Mouse (Mus musculus) gastrocnemius, adult 2 months (tissue): ENCODE measurements around the gene Plxna2. TPM values are rescaled to one million over a fixed set of nuclear protein-coding genes. Genes with fewer than 3 reads are reported as not detected.
A peak's percentile ranks its signal among the peaks of the same experiment; 100 is the strongest.

Experiments
- DNase-seq: peaks from one replicate; pipeline ENCODE4 v3.0.0; 2022
- H3K27ac ChIP-seq: fragments of 200-600 bp; 2 replicates; pipeline ENCODE4 v1.8.1; 2022; ENCODE audit warnings: mild to moderate bottlenecking
- H3K4me3 ChIP-seq: fragments of 200-600 bp; 2 replicates; pipeline ENCODE4 v1.8.1; 2022; ENCODE audit warnings: mild to moderate bottlenecking, moderate library complexity
- CTCF ChIP-seq: fragments of 200-600 bp; IDR thresholded peaks from 2 replicates; pipeline ENCODE4 v1.8.1; 2022; ENCODE audit warnings: antibody characterized with exemption, mild to moderate bottlenecking, moderate library complexity
- intact Hi-C: fragments of 180-260 bp; cut with DNase I; formaldehyde crosslinking; loops from one replicate; pipeline ENCODE4 v1.15.1; 2025
- total RNA-seq, 2 experiments: library from RNA; stranded (reverse); gene quantifications; 2 replicates each; pipeline ENCODE4 v1.2.3; 2021

Gene Plxna2
- total RNA-seq, 2 experiments from 2014 or later: 6.6 to 13.2 TPM

DNA sequence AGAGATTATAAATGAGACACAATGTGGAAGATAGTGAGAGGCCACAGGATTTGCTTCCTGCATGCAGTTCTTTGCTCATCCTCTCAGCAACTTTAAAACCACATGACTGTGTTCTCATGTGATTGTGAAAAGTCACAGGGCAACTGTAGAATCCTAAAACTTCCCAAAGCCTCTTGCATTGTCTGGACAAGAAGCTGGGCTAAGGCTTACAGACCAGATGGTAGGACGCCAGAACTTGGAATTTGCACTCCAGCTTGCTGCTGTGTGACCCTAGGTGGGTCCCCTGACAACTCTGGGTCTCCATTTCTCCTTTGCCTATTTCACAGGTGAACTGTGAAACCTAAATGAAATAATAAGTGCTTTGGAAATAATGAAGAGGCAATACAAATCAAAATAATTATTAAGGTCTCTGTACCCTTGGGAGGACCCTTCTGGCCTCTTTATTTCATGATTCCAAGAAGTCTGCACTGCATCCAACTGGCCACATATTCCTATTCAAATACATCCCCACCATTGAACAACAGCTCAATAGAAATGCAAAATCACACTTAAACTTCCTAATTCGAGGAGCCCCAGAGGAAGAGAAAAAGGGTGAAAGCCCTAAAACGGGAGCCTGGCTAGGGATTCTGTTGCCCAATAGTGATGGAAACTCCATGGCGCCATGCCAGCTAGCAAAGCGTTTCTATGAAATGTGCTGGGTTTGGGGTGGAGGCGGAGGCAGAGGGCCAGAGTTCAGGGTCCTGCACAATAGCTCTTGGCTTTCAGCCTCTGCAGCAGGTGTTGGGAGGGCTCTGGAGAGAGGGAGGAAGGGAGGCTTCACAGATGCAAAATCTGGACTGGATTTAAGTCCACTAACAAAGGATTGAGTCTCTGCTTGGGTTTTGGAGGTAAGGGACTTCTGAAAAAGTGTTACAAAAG lies 128.6 kb downstream of the Plxna2 start:
- intact Hi-C loops: no loop called here
- Histone ChIP-seq H3K27ac (peak overlapping the region; percentile 41; the same call in 1 of the 2 replicates), H3K4me3 (no peak overlapping the region)
- DNase-seq: peak; percentile 89
- TF ChIP-seq CTCF: no peak

DNA sequence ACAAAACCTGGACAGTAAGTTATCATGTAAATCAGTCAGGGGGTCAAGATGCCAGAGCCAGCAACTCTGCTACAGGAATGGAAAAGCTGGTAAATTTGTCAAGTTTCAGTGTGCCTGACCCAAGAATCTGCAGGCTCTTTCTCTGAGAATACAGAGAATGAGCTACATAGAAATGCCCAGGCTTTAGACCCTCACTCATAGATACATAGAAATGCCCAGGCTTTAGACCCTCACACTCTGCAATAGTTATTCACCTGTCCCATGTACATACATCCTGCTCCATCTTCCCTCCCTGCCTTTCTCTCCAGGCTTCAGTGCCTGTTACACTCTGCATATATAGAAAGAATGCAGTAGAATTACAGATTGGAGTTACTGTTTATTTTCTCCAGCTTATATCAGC lies 129.2 kb downstream of the Plxna2 start:
- intact Hi-C loops: no loop called here
- no peak overlapping the region for H3K4me3 ChIP-seq
- H3K27ac ChIP-seq: peak overlapping the region; percentile 36
- TF ChIP-seq CTCF: no peak
- no peak for DNase-seq

DNA sequence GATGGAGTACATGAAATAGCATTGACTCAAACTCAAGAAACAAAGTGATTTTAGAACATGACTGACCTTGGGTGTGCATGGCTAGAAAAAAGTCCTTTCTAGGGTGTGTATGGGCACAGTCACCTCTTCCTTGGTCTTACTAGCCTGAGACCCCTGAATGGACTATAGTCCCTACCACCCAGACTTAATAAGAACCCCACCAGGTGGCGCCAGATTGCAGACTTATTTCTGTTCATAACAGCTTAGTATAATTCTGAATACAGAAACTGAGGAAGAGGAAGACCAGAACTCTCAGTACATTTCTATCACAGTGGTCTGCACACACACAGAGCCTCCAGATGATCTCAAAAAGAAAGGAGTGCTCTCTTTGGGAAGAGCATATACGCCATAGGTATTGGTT lies 135.2 kb downstream of the Plxna2 start:
- H3K4me3 ChIP-seq: no peak overlapping the region
- TF ChIP-seq CTCF: peak; percentile 68
- intact Hi-C loops: loop anchor here (5.0 to 10.0 kb wide), 2 partner anchors 64 to 212 kb away; no protein-coding TSS in a partner anchor

DNA sequence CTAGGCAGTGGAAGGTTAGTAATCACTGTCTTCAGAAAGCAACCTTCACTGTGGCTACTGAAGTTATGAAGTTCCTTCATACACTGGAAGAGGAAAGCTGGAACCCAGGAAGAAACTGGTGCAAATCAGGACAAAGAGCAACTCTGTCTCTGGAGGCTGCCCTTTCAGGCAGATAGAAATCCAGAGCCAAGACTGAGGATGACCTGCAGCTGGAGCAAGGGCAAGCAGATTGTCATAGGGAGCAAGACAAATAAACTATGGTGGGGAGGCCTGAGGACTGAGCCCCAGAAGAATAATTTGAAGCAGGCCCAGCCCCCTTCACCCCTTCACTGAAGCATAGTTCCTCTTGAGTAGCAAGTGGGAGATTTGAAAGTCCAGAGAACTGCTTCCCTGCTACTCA lies 138.0 kb downstream of the Plxna2 start:
- intact Hi-C loops: loop anchor here (10.0 kb wide), 1 partner anchor 209 kb away; no protein-coding TSS in a partner anchor
- no peak overlapping the region for H3K4me3 ChIP-seq
- TF ChIP-seq CTCF: no peak
- H3K27ac ChIP-seq: peak overlapping the region; percentile 53; the same call in 1 of the 2 replicates
- peak; percentile 36 for DNase-seq

More for the DNA sequence above, 135.2 kb downstream of the Plxna2 start:
- no peak overlapping the region for H3K27ac ChIP-seq
- DNase-seq: peak; percentile 52

DNA sequence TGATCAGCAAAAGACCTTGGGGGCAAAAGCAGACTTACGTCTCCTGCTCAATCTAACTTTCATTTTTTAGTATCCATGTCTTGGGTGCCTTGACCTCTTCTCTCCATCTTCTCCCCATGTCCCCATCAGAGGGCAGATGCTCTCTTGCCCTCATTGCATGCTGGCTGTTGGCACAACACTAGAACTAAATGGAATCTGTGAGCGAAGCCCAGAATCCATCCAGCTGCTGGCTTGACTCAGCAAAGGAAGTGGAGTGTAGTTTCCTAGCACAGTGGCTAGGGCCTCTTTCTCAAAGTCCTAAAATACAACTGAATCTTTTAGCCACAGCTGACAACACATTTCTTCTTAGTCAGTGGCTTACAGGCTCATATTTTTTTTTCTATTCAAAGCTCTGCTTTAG lies 138.4 kb downstream of the Plxna2 start:
- intact Hi-C loops: loop anchor here (10.0 kb wide), 1 partner anchor 208 kb away; no protein-coding TSS in a partner anchor
- peak; percentile 33 for DNase-seq

DNA sequence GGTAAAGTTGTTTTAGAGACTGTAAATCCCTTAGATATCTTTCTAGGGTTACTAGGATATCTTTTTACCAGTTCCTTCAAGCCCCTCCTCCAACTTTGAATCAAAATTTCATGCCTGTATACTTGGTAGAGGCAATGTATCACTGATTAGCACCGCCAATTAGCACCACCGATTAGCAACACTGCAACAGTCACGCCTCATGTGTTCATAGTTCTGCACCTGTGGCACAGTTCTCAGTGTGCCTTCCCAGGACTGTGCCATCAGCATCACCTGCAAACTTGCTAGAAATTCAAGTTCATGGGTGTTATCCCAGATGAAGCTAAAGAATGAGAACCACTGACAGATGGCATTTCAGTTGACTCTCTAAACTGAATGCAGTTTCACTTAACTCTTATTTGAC lies 138.8 kb downstream of the Plxna2 start:
- DNase-seq: no peak
- Histone ChIP-seq H3K4me3 (no peak overlapping the region), H3K27ac (peak overlapping the region; percentile 53)
- TF ChIP-seq CTCF: no peak
- intact Hi-C loops: loop anchor here (10.0 kb wide), 1 partner anchor 208 kb away; no protein-coding TSS in a partner anchor

More for the DNA sequence above, 138.4 kb downstream of the Plxna2 start:
- no peak overlapping the region for H3K4me3 ChIP-seq
- no peak for TF ChIP-seq CTCF
- peak overlapping the region; percentile 53 for H3K27ac ChIP-seq

DNA sequence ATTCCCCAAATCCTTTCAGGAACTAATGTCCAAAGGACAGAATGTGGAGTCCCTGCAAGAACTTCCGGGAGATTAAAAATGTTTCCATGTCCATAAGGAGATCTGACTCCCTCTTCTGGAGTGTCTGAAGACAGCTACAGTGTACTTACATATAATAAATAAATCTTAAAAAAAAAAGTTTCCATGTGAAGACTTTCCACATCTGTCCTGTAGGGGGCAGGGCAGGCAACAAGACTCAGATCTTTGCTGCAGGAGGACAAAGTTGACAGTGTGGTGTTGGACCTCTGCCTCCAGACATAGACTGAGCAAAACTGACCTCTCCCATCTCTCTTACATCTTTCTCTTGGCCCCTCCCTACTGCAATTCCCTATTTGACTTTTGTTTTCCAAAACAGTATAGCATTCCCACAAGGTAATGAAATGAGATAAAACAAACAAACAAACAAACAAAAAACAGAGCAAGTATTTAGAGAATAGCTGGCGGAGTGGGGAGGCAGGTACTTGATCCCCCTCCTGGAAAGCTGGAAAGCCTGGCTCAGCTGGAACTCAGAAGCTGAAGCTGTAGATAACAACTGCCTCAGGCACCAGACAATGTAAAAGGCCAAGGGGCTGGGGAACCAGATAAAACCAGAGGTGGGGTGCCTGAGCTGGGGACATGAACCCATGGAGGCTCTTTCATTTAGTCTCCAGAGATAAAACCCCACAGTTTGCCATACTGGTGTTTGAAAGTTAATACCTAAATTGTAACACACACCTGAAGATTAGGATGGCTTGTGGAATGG lies 143.6 kb downstream of the Plxna2 start:
- Histone ChIP-seq H3K4me3 (no peak overlapping the region), H3K27ac (no peak overlapping the region)
- intact Hi-C loops: no loop called here
- TF ChIP-seq CTCF: peak; percentile 66
- no peak for DNase-seq

DNA sequence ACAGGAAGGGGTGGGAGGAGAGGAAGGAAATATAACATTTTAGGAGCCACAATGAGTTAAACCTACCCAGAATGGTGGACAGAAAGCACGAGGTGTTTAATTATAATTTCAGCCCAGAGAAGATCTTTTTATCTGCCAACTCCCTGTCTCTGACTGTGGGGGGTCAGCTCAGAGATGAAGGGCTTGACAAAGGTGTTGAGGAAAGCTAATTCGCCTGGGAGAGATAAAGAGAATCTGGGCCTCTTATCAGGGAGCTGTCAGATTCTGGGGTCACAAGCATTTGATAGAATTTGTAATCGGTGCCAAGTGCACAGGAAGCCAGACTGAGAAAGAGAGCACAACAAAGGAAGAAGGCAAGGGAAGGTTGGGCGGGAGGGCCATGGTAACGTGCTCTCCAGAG lies 144.9 kb downstream of the Plxna2 start:
- no peak for DNase-seq
- intact Hi-C loops: no loop called here
- Histone ChIP-seq H3K27ac (no peak overlapping the region), H3K4me3 (no peak overlapping the region)
- TF ChIP-seq CTCF: no peak

DNA sequence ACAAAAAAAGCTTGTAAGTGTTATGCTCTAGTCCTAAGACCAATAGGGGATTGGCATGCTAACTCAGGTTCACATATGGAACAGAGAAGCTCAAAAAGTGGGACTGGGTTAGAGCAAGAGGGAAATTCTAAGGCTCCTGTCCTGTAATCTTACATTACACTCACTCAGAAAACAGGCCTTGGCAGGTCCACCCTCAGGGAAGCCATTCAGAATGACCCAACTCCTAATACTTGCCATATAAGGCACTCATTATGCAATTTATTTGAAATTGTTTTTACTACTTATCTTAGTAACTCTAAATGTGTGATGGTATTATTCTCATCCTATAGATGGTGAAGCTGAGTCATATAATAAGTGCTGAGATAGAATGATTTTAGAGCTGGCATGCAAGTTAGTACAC lies 146.9 kb downstream of the Plxna2 start:
- Histone ChIP-seq H3K4me3 (no peak overlapping the region), H3K27ac (no peak overlapping the region)
- no peak for TF ChIP-seq CTCF
- no peak for DNase-seq
- intact Hi-C loops: no loop called here

DNA sequence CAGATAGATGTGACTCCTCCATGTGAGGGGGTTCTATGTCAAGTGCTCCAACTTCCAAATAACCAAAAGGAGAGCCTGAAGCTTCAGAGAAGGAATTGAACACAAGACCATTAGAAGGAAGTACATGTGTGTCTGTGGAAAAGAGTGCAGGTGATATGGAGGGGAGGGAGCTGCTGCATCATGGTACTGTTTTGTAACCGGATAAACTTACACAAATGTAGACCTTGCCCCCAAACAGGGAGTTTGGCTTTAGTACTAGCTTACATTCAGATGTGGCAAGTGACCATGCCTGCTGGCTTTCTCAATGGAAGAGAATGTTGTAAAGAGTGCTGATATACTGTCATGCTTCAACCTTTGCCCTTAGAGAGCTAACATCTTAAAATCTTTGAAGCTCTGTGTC lies 150.8 kb downstream of the Plxna2 start:
- Histone ChIP-seq H3K27ac (no peak overlapping the region), H3K4me3 (no peak overlapping the region)
- TF ChIP-seq CTCF: no peak
- no peak for DNase-seq
- intact Hi-C loops: no loop called here

DNA sequence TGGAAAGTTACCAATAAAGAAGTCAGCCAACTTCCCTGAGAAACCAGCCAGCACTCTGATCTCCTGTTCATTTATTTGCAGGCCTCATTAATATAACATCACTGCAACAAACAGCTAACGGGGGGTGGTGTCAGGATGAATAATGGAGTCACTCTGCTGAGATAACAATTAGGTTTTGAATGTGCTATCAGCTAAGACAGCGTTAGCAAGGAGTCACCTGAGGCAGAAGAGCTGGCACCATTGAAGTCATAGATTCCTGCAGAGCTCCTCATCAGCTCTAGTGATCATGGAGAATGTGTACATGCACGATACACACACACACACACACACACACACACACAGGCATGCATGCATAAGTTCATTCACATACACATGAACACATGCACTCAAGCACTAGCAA lies 154.0 kb downstream of the Plxna2 start:
- DNase-seq: no peak
- Histone ChIP-seq H3K27ac (no peak overlapping the region), H3K4me3 (no peak overlapping the region)
- TF ChIP-seq CTCF: no peak
- intact Hi-C loops: no loop called here

DNA sequence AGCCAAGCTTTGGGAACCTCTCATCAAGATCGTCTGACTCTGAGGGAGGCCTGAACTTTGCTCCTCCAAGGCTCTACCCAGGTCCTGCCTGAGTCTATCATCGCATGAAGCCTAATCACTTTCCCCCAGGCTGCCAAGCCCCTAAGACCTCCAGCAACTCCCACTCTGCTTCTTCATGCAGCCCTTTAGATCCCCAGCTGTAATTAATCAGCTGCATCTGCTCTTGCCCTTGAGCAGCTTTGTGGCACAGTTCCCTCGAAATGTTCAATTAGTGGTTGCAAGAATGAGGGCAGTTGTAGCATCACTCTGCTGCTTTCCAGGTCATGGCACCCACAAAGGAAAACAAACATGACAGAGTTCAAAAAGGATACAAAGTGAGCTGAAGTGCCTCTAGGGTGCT lies 155.9 kb downstream of the Plxna2 start:
- no peak overlapping the region for H3K4me3 ChIP-seq
- intact Hi-C loops: no loop called here
- TF ChIP-seq CTCF: no peak
- no peak overlapping the region for H3K27ac ChIP-seq
- no peak for DNase-seq

DNA sequence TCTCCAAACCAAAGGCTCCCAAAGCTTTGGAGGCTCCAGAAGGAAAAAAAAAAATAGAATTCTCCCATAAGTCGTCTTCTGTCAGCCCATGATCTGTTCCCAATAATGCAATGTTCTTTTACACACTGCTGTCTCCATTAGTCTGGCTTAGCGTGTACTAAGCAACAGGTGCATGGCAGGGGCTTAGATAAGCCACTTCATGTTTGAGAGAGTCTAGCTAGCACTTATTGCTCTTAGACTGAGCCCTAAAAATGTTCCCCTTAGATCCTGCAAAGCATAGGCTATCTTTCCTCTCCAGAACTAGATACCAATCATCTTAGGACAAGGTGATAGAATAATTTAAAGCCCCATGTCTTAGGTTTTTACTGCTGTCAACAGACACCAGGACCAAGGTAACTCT lies 156.3 kb downstream of the Plxna2 start:
- DNase-seq: no peak
- TF ChIP-seq CTCF: no peak
- no peak overlapping the region for H3K4me3 ChIP-seq
- intact Hi-C loops: no loop called here
- H3K27ac ChIP-seq: no peak overlapping the region
